Mouse (Mus musculus) midbrain, embryonic 16.5 days (tissue): ENCODE data around the gene Cenpu. TPM values are rescaled to one million over a fixed set of nuclear protein-coding genes. Genes with fewer than 3 reads are reported as not detected.

Experiments
- ATAC-seq: fragments of 200-750 bp; cut with Nextera tagmentation; 2 replicates; pipeline ENCODE4 v1.8.0; 2017; ENCODE audit warnings: moderate TSS enrichment
- H3K27ac ChIP-seq: fragments of 300-500 bp; sonication (generic); 2 replicates; pipeline ENCODE4 v1.5.1; 2014; ENCODE audit warnings: mild to moderate bottlenecking, low read length, mixed read lengths
- H3K27me3 ChIP-seq: fragments of 300-500 bp; sonication (generic); 2 replicates; pipeline ENCODE4 v1.6.1; 2014; ENCODE audit warnings: low read depth, low read length, mixed read lengths; ENCODE audit not compliant: control insufficient read depth, insufficient read depth
- H3K36me3 ChIP-seq: fragments of 300-500 bp; sonication (generic); 2 replicates; pipeline ENCODE4 v1.6.1; 2014; ENCODE audit warnings: mild to moderate bottlenecking, low read length, moderate library complexity, mixed read lengths; ENCODE audit not compliant: control insufficient read depth, insufficient read depth
- H3K4me1 ChIP-seq: fragments of 300-500 bp; sonication (generic); 2 replicates; pipeline ENCODE4 v1.6.1; 2014; ENCODE audit warnings: mild to moderate bottlenecking, low read length, mixed read lengths; ENCODE audit not compliant: control insufficient read depth, insufficient read depth
- H3K4me2 ChIP-seq: fragments of 300-500 bp; sonication (generic); 2 replicates; pipeline ENCODE4 v1.6.1; 2014; ENCODE audit warnings: mild to moderate bottlenecking, low read length, mixed read lengths
- H3K4me3 ChIP-seq: fragments of 300-500 bp; sonication (generic); 2 replicates; pipeline ENCODE4 v1.5.1; 2014; ENCODE audit warnings: low read depth, mild to moderate bottlenecking, low read length, moderate library complexity, mixed read lengths
- H3K9ac ChIP-seq: fragments of 300-500 bp; sonication (generic); 2 replicates; pipeline ENCODE4 v1.6.1; 2014; ENCODE audit warnings: low read depth, low read length, mixed read lengths
- H3K9me3 ChIP-seq: fragments of 300-500 bp; sonication (generic); replicated peaks from 2 replicates; pipeline ENCODE4 v1.6.1; 2014; ENCODE audit warnings: mild to moderate bottlenecking, low read length, mixed read lengths; ENCODE audit not compliant: control insufficient read depth, poor library complexity, severe bottlenecking
- WGBS: fragments of 180-500 bp; shearing (Covaris S2); extraction: QIAGEN DNeasy Blood & Tissue Kit; methylation state at CpG from one replicate; pipeline ENCODE4 v1.1.7; 2014; 5-methylcytosine and 5-hydroxymethylcytosine counted together
- polyA plus RNA-seq: library from polyadenylated mRNA; unstranded; fragments of >200 nt; fragmentation: Nextera tagmentation; extraction: Ambion mirVana; gene quantifications from 2 replicates; pipeline ENCODE4 v1.2.1, GENCODE M21; 2015

The Cenpu gene
- polyA plus RNA-seq, 1 experiment from 2014 or later: 5.7 TPM

DNA sequence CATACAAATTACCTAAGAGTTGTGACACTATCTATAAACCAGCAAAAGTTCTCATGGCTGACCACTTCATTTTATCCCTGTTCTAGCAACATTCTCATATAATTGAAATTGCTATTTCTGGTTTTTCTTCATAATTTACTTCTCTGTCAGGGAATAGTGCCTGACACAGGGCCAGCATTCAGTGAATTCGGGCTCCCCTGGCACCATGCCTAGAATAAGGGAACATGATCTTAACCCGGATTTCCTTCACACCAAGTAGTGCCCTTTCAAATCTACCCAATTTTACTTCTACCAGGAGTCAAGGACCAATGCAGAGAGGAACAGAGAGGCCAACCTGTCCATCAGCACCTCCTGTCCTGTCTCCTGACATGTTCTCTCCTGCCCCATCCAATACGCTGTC, 33.7 kb downstream of the Cenpu start:
- H3K4me3 ChIP-seq: no peak overlapping the region
- 89% methylated on average over 3 of the region's 3 CpGs for WGBS
- no peak overlapping the region for H3K4me2 ChIP-seq
- ATAC-seq: no peak
- no peak overlapping the region for H3K27ac ChIP-seq
- H3K4me1 ChIP-seq: no peaks in the 10 kb centered on the region
- H3K36me3 ChIP-seq: 0 out of 2 replicates have a peak, but pooled peaks cover 2% of the 10 kb centered on the region
- H3K9ac ChIP-seq: no peak overlapping the region
- H3K9me3 ChIP-seq: no peaks in the 10 kb centered on the region
- no peaks in the 10 kb centered on the region for H3K27me3 ChIP-seq

DNA sequence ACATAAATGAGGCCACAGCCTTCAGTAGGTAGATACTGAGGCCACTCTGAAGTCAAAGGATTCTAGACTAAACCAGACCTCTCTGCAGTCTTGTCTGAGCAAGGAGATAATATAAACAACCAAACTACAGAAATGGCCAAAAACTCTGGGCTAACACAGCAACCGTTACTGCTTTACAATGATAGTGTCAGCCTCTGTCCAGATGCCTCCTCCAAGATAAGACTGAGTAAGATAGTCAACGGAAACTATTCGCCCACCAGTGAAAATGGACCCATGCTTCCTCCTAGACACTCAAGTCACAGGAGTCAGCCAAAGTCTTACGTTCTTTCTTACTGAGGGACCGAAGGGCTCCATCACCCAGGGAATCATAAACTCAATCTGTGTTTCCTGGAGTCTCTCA, 36.1 kb downstream of the Cenpu start:
- H3K4me3 ChIP-seq: no peak overlapping the region
- H3K9ac ChIP-seq: no peak overlapping the region
- ATAC-seq: no peak
- H3K4me2 ChIP-seq: no peak overlapping the region
- no peaks in the 10 kb centered on the region for H3K36me3 ChIP-seq
- WGBS: 93% methylated on average over 5 of the region's 5 CpGs
- H3K27ac ChIP-seq: no peak overlapping the region
- H3K27me3 ChIP-seq: no peaks in the 10 kb centered on the region
- no peaks in the 10 kb centered on the region for H3K4me1 ChIP-seq
- no peaks in the 10 kb centered on the region for H3K9me3 ChIP-seq

DNA sequence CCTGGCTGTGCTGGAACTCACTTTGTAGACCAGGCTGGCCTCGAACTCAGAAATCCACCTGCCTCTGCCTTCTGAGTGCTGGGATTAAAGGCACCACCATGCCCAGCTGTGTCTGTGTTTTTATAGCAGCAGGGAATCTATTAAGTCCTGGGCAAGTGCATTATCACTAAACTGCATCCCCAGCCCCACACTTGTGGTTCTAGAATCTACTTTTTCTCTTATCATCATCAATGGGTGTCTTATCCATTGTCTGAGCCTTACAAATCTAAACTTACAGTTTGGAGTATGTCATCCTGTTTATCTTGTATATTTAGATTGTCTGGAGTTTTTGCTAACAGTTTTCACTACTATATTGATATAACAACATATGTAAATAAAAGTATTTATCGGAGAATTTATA, 36.8 kb downstream of the Cenpu start:
- Histone ChIP-seq H3K27me3 (no peaks in the 10 kb centered on the region), H3K36me3 (no peaks in the 10 kb centered on the region), H3K4me1 (no peaks in the 10 kb centered on the region), H3K27ac (no peak overlapping the region), H3K9ac (no peak overlapping the region), H3K4me2 (no peak overlapping the region), H3K9me3 (no peaks in the 10 kb centered on the region), H3K4me3 (no peak overlapping the region)
- WGBS: 97% methylated on average over 2 of the region's 2 CpGs
- no peak for ATAC-seq

- Histone ChIP-seq H3K27me3 (no peaks in the 10 kb centered on the region), H3K4me1 (no peaks in the 10 kb centered on the region), H3K27ac (no peak overlapping the region), H3K36me3 (no peaks in the 10 kb centered on the region), H3K4me2 (no peak overlapping the region), H3K9me3 (no peaks in the 10 kb centered on the region), H3K4me3 (no peak overlapping the region), H3K9ac (no peak overlapping the region)
- ATAC-seq: no peak
- 80% methylated on average over 8 of the region's 8 CpGs for WGBS
Measured at GRCm38 (mm10) chr8:46593067-46593466, 41.2 kb downstream of the Cenpu start.

DNA sequence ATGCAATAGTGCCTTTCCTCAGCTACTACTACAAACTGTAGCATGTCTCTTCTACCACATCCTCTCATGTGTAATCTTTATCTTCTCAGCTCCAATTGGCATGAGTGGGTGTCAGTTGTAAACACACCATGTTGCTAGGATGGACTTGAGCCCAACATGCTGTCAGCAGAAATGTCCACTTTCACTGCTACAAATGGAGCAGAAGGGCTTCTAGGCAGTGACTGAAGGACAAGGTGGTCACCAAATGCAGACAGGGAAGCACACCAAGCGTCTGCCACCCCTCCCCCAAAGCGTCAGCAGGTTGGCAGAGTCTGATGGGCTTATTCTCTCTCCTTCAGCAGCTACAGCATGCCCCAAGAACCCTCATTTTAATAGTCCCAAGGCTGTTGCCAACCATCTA, 41.9 kb downstream of the Cenpu start:
- no peak for ATAC-seq
- Histone ChIP-seq H3K36me3 (no peaks in the 10 kb centered on the region), H3K4me3 (no peak overlapping the region), H3K9me3 (no peaks in the 10 kb centered on the region), H3K4me2 (no peak overlapping the region), H3K27ac (no peak overlapping the region), H3K27me3 (no peaks in the 10 kb centered on the region), H3K4me1 (no peaks in the 10 kb centered on the region), H3K9ac (no peak overlapping the region)
- 81% methylated on average over 2 of the region's 2 CpGs for WGBS

DNA sequence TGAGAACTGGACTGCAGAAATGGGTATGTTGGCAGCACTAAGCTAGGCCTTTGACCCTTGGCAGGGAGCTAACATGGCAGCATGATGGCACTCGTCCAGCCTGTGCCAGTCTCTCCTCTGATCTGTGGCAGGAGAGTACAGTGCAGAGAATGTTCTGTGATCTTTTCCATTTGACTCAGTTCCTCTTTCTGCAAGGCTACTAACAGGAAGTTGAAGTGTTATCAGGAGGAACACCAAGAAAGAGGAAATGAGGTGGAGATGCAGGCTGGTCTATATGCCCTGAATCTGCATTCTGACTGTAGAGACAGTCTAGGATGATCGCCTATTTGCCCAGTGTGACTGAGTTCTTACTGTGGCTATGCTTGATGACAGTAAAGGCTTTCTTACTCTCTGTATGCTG, 43.8 kb downstream of the Cenpu start:
- Histone ChIP-seq H3K9me3 (no peaks in the 10 kb centered on the region), H3K9ac (no peak overlapping the region), H3K27ac (no peak overlapping the region), H3K4me2 (no peak overlapping the region), H3K4me3 (no peak overlapping the region), H3K27me3 (no peaks in the 10 kb centered on the region), H3K36me3 (no peaks in the 10 kb centered on the region), H3K4me1 (no peaks in the 10 kb centered on the region)
- no peak for ATAC-seq
- WGBS: 91% methylated on average over 2 of the region's 2 CpGs

DNA sequence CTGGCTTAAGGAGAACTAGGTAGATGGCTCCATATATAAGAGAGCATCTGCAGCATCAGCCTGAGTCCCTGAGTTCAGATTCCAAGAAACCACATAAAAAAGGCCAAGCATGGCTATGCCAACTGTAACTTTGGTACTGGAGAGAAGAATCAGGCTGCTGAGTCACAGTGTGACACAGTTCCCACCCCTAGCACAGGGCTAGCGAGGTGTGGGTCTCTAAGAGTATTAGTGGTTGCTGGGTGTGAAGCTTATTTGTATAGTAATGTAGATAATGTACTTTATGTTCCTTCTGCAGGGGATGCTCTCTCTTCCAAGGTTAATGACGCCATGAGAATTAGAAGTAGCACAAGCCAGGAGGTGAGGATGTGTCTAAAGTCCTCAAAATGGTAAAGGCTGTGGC, 44.7 kb downstream of the Cenpu start:
- H3K4me3 ChIP-seq: no peak overlapping the region
- H3K9me3 ChIP-seq: no peaks in the 10 kb centered on the region
- H3K36me3 ChIP-seq: no peaks in the 10 kb centered on the region
- no peak overlapping the region for H3K4me2 ChIP-seq
- H3K27me3 ChIP-seq: no peaks in the 10 kb centered on the region
- no peak for ATAC-seq
- no peak overlapping the region for H3K27ac ChIP-seq
- H3K4me1 ChIP-seq: no peaks in the 10 kb centered on the region
- 96% methylated on average over 2 of the region's 2 CpGs for WGBS
- no peak overlapping the region for H3K9ac ChIP-seq

GRCm38 (mm10) chr8:46597411-46597810, 45.6 kb downstream of the Cenpu start:
- Histone ChIP-seq H3K4me2 (no peak overlapping the region), H3K4me3 (no peak overlapping the region), H3K4me1 (no peaks in the 10 kb centered on the region), H3K27me3 (no peaks in the 10 kb centered on the region), H3K9me3 (no peaks in the 10 kb centered on the region), H3K9ac (no peak overlapping the region), H3K36me3 (no peaks in the 10 kb centered on the region), H3K27ac (no peak overlapping the region)
- 83% methylated on average over 2 of the region's 2 CpGs for whole genome bisulfite sequencing
- ATAC-seq: no peak

GRCm38 (mm10) chr8:46598114-46598513, 46.3 kb downstream of the Cenpu start:
- Histone ChIP-seq H3K36me3 (no peaks in the 10 kb centered on the region), H3K4me2 (no peak overlapping the region), H3K4me3 (no peak overlapping the region), H3K4me1 (no peaks in the 10 kb centered on the region), H3K27ac (no peak overlapping the region), H3K27me3 (no peaks in the 10 kb centered on the region), H3K9ac (no peak overlapping the region), H3K9me3 (no peaks in the 10 kb centered on the region)
- WGBS: 93% methylated on average over 2 of the region's 2 CpGs
- ATAC-seq: no peak

DNA sequence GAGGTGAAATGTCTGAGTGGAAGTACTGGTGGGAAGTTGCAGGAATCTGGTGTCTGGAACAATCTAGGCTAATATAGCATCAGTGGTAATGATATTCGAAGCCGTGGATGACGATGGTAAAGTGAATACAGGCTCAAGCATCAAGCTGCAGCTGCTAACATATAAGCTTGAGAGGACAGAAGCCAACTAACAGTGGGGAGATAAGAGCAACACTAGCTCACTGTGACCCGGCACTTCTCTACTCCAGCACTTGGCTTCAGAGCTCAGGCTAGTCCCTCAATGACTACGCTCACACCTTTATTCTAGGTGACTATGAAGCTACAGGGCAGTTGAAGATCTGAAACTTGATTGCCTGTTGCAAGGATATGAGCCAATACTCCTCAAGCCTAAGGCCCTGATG, 46.9 kb downstream of the Cenpu start:
- H3K27ac ChIP-seq: no peak overlapping the region
- H3K4me2 ChIP-seq: no peak overlapping the region
- H3K36me3 ChIP-seq: no peaks in the 10 kb centered on the region
- no peaks in the 10 kb centered on the region for H3K27me3 ChIP-seq
- no peaks in the 10 kb centered on the region for H3K4me1 ChIP-seq
- no peaks in the 10 kb centered on the region for H3K9me3 ChIP-seq
- ATAC-seq: no peak
- no peak overlapping the region for H3K9ac ChIP-seq
- no peak overlapping the region for H3K4me3 ChIP-seq
- 95% methylated on average over 5 of the region's 5 CpGs for WGBS
